Mouse (Mus musculus) testis, adult 2 months (tissue): ENCODE results near the gene Elovl3.

ENCODE experiments used
- CTCF ChIP-seq: fragments of 200-500 bp; IDR thresholded peaks from 2 replicates; pipeline ENCODE4 v1.5.1; 2012; ENCODE audit warnings: low read depth, mild to moderate bottlenecking, inconsistent platforms, low read length, moderate library complexity; ENCODE audit not compliant: control insufficient read depth, insufficient read depth, insufficient replicate concordance
- POLR2A ChIP-seq: fragments of 200-500 bp; IDR thresholded peaks from 2 replicates; pipeline ENCODE4 v1.6.1; 2012; ENCODE audit warnings: low read depth, mild to moderate bottlenecking, inconsistent platforms, low read length, moderate library complexity; ENCODE audit not compliant: control insufficient read depth

DNA sequence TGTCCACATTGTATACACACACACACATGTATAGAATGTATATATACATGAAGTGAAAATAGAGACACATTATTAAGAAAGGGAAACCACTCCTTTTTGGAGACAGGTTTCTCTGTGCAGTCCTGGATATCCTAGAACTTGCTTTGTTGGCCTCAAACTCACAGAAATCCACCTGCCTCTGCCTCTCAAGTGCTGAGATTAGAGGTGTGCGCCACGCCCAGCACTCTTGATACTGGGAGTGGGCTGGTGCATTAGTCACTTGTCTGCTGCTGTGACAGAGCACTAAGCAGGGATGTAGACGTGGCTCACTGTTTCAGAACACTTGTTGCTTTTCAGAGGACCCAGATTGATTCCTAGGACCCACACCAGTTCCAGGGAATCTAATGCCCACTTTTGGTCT is 34.3 kb downstream of the Elovl3 start:
- TF ChIP-seq CTCF: no peak
- no peak for TF ChIP-seq POLR2A
